Mouse (Mus musculus): ENCODE data around the gene Plekha3.
A peak's percentile ranks its signal among the peaks of the same experiment; 100 is the strongest.

Gene Plekha3

DNA sequence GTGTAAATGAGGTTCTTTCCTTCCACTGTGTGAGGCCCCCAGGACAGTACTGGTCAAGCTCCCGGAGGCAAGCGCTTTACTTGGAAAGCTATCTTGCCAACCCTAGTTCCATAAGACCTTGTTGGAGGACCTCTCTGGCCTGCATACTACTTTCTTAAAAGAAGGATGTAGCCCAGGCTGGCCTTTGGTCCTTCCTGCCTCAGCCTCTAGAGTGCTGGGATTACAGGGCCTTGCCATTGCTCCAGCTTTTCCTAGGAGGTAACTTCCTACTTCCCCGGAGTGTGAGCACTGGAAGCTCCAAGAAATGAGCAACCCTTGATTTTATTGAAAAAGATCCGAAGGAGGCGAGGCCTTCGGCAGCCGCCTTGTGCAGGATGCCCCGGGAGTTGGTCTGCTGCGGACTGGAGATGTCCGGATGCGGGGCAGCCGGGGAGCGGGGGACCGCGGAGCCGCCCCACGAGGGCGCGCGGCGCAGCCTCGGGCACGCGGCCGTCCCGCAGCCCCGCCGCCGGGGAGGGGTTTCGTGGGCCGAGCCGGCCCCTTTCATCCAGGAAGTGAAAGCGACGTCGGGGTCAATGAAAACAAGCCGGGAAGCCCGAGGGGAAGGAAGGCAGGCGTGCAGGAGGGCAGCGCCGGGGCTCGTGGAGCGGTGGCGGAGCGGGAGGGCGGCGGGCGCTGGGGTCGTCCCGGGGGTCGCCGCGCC lies at the start of gene Plekha3:
Gene Plekha3 (plus strand): TSS at position 557 of the 703 bp plus-strand sequence.
- DNase-seq (ENCODE audit: low read depth, low spot score), result peak; percentile 65

DNA sequence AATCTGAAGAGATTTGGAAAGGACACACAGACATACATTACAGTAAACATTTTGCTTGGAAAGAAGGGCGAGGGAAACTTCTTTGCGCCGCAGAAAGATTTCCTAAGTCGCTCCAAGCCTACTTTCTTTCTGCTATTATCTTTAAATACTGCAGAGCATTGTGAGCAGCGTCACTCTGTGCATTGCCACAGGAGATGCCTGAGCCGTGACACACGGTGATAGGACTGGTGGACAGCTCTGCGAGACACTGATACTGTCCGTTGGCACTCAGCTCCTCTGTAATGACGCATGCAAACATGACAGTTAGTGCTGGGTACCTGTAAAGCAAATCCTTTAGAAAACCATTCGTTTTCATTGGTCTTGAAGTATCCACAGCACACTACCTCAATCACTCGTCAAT lies 44.8 kb upstream of the Plekha3 start:
- DNase-seq (ENCODE audit: low read depth, low spot score), result no peak

DNA sequence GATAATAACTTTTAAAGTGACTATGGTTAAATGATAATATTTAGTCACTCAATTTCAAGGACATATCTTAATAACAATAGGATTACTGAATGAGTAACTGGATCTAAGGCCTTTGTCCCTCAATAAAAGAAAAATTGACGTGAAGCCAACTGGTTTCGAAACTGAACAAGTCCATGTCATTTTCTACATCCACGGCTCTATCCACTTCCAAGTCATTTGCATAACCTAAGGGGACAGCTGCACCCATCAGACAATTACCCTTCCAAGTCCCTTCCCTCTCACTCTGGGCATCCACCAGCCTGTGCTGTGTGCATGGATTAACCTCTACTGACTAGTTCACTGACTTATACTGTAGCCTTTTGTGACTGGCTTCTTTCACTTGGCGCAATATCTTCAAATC lies 43.5 kb upstream of the Plekha3 start:
- DNase-seq (ENCODE audit: low read depth, low spot score), result no peak

DNA sequence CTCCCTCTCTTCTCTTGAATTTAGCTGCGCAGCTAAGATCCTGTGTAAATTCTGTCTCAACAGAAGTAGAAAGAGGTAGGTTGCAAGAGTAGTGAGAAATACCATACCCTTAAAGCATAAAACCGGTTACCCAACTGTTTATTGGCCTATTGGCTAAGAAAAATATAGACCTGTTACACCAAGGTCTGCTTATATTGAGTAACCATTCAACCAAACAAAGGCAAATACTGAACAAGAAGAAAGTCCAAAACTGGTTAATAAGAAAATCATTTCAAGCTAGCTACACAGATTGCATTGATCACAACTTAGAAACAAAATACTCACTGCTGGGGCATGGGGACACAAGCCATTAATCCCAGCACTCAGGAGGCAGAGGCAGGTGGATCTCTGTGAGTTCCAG lies 35.4 kb upstream of the Plekha3 start:
- DNase-seq (ENCODE audit: low read depth, low spot score), result no peak

DNA sequence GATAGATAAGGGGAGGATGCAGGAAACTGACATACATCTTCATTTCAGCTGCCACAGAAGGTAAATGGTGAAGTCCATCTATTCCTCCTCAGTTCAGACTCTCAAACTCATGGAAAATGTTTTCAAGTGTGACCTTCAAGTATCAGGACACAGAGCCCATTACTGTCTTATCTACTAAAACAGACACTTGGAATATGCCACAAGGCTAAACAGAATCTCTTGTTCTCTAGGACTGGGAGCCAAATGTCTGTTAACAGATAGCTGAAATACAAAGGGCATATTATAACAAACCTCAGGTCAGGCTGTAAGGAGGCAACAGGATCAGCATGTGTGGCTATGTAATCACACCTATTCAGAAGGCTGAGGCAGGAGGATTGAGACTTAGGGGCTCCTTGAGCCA lies 31.3 kb upstream of the Plekha3 start:
- no peak for DNase-seq (ENCODE audit: low read depth, low spot score)

DNA sequence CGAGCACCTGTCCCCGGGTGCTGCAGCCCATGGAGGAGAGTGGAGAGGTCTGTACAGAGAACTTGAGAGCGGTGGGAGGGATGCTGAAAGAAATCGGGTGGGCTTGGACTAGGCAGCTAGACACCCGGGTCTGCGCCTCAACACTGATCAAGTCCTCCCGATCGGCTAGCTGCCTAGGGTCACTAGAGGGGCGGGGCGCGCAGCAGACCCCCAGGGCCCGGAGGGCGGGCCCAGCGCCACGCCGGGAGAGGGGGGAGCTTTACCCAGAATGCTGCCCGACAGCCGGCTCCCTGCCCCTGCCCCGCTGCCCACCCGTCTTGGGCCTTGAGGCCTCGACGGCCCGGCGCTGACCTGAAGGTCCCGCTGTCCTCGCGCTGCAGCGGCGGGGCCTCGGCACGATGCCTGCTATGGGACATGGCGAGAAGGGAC lies 27.6 kb upstream of the Plekha3 start:
- DNase-seq (ENCODE audit: low read depth, low spot score), result peak; percentile 43

DNA sequence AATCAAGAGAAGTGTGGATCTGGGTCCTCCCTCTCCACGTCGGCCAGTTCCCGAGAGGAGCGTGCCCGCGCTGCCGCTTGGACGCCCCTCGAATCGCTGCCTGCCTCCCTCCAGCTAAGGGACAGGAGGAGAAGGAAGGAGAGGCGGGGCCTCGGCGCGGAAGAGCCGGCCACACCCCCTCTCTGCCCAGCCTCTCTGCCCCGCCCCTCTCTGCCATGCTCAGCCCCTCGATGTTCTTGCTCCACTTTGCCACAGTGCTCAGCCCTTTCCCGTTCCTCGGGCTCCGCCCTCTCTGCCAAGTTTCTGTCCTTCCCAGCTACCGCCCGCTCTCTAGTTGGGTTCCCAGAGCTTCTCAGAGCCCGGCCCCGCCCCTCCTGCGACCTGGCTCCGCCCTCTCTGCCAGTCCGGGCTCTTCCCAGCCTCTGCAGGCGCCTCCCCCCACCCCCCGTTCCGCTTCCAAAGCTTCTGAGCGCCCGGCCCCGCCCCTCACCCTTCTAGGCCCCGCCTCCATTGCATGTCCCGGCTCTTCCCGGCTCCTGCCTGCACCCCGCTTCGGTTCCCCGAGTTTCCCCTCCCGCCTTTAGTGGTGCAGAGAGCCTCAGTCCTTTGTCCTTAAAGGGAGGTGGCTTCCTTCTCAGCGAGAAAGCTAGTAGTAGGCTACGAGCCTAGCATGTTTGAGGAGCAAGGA lies 27.1 kb upstream of the Plekha3 start, which contains the start of the genes Prkra and Pjvk:
Gene Prkra (minus strand): TSS at position 133 of the 688 bp plus-strand sequence.
Gene Pjvk (plus strand): TSS at position 594 of the 688 bp plus-strand sequence.
- peak; percentile 98 for DNase-seq (ENCODE audit: low read depth, low spot score)

DNA sequence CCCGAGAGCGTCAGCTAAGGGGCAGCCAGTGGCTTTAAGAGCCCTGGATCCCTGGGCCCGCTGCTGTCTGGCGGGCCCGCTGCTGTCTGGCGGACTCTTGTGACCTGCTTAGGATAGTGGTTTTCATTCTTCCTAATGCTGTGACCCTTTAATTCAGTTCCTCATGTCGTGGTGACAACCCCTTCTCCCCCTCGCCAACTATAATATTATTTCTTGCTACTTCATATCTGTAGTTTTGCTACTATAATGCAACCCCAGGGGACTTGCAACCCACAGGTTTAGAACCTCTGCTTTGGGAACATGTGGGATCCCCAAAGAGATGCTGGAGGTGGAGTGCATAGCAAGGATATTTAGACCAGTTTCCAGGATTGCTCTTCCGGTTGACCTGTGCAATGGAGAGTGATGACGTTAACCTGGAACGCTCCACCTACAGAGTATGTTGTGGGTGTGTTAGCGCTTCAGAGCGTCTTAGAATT lies 26.4 kb upstream of the Plekha3 start:
- no peak for DNase-seq (ENCODE audit: low read depth, low spot score)

DNA sequence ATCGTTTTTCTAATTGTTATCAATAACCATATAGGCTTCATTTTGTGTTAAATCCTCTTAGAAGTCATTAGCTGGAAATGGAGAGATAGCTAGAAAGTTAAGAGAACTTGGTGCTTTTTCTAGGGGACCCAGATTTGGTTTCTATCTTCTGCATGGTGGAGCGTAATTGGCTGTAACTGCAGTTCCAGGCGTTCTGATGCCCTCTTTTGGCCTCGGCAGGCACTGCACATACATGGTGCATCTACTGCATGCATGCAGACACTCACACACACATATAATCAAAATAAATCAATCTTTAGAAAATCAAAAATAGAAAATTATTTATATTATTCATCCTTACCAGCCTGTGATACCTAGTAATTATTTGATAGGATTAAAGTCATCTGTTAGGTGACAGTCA lies 22.0 kb upstream of the Plekha3 start:
- no peak for DNase-seq (ENCODE audit: low read depth, low spot score)

DNA sequence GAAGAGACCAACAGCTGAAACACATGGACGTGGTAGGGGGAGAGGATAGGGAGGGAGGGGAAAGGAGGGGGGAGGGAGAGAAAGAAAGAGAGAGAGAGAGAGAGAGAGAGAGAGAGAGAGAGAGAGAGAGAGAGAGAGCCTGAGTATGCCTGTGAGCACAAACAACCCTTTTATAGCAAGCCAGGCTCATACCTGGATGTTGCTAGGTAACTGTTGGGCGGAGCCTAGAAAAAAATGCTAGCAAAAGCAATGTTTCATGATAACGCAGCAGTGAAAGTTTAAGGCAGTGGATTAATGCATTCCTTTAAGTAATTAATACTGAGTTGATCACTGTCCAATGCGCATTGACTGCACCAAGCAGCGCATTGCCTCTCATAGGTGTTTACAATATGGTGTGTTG lies 20.4 kb upstream of the Plekha3 start:
- no peak for DNase-seq (ENCODE audit: low read depth, low spot score)

DNA sequence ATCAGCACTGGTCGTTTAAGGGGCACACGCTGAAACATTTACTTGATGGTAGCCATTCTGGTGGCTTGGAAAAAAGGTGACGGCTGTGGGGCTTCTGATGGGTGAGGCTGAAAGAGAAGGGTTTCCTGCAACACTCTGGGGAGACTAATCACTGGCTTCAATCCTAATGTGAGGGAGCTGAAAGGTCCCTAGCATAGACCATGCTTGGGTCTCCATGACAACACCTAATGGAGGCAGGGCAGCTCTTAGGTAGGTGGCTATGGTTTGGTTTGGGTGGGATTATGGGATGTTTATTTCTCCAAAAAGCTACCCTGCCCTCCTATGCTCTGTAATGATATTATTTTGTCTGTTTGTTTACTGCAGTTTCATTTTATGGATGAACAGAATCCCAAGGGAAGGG lies 19.6 kb upstream of the Plekha3 start:
- DNase-seq (ENCODE audit: low read depth, low spot score), result no peak

DNA sequence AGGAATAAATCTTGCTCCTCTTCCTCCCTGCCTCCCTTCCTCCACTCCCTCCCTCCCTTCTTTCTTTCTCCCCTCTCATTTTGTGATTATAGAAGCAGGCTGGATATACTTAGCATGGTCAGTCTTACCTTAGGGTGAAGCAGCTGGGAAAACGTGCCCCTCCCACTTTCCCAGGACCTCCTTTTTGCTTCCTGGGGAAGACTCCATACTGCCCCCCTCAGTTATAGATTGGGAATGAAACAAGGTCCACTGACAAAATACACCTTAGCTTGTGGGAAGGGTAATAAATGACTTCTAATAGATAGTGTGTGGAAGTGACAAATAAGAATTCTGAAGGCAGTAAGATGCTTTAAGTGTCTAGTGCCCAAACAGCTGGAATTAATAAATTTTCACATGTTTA lies 19.1 kb upstream of the Plekha3 start:
- DNase-seq (ENCODE audit: low read depth, low spot score), result no peak

DNA sequence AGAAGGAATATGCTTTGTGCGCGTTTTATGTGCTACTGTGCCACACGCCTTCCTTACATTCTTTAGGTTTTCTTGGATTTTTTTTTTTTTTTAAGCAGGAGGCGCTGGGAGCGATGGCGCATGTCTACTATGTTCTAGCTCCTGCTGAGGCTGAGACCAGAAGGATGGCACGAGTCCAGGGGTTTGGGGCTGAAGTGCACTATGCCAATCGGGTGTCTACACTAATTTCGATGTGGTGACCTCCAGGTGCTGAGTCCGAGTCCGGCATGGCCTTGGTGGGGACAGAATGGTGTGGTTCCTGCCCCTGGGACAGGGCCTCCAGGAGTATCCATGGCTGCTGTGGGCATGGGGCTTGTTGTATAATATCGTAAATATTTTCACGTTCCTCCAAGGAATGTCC lies 16.5 kb upstream of the Plekha3 start:
- DNase-seq (ENCODE audit: low read depth, low spot score), result no peak

DNA sequence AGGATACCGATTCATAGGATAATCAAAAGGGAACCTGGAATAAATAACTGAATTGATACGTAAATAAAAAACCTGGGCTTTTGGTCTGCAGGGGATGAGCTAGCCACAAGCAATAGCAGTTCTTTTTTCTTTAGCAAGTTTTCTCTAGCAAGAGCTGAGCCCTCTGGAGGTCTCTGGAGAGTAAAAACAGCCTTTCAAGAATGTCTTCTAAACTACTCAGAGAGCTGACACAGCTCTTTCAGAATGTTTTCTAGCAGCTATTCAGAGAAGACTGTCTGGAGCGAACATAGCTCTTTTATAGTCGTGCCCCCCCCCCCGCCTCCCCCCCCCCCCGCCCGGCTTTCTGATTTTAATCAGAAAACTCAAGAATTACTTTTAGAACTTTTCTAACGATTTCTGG lies 15.7 kb upstream of the Plekha3 start:
- no peak for DNase-seq (ENCODE audit: low read depth, low spot score)

DNA sequence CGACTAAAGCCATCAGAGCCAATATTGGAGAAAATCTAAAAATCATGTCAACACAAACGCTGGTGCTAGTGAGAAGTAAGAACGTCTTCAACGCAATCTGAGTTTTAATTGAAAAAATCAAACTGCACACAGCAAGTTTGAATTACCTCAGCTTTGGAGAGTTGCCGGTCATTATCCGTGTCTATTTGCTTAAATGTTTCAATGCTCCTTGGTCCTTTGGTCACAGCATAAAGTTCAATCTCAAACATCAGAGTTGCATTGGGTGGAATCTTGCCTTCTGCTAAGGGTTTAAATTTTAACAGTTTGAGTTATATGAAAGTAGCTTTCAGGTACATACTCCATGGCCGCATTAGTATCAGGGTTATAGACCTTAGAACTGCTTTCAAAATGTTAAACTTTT lies 9.6 kb upstream of the Plekha3 start:
- no peak for DNase-seq (ENCODE audit: low read depth, low spot score)

DNA sequence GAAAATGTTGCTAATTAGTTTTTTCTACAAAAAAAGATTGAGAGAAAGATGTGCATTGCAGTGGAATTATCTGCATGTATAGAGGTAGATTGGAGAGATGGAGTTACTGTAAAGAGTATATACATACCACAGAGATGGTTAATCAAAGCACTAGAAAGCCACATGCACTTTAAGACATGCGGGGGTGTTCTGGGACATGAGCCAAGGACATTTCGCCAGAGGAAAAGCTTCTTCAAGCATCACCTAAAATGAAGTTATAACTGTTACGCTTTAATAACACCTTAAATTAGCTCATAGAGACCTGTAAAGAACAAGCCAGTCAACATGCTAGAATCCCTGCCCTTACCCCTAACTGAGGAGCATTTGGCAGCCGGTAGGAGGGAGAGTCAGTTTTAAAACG lies 7.9 kb upstream of the Plekha3 start:
- no peak for DNase-seq (ENCODE audit: low read depth, low spot score)

DNA sequence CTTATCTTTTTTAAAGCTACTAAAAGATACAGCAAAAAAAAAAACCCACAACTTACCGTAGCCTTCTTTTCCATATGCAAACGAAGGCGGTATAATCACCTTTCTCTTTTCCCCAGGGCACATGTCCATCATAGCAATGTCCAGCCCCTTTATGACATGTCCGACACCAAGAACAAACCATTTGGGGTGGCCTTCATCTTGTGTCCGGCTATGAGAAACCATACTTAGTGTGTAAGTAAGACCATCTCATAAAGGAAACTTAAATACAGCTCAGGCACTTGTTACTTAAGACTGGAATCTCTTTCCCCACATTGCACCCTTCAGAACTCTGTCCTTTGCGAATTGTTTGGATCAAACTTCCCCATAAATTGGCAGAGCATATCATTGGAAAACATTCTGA lies 3.4 kb upstream of the Plekha3 start:
- DNase-seq (ENCODE audit: low read depth, low spot score), result no peak

DNA sequence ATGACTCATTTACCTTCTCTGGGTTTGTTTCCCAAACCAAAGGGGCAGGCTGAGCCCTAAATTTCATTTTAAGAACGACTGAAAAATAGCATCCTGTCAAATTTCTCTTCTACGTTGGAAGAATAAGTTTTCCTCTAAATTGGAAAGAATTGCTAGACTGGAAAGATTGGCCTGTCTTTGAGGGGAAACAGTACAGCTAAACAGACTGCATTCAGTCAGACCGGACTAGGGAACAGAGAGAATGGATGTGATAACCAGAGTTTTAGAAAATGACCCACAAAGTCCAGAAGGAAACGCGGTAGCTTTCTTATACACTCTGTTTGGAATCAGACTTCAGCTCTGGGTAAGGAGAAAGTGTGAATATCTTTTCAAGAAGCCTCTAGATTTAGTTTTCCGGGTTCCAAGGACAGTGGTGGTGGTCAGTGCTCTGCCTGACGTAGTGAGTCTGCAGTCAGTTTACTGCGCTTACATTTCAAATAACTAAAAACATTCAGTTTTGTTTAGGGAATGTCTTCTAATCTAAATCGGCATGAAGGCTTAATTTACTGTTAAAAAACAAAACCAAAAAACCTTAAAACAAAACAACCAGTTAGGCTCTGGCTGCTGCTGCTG lies 2.8 kb upstream of the Plekha3 start:
- DNase-seq (ENCODE audit: low read depth, low spot score), result no peak

DNA sequence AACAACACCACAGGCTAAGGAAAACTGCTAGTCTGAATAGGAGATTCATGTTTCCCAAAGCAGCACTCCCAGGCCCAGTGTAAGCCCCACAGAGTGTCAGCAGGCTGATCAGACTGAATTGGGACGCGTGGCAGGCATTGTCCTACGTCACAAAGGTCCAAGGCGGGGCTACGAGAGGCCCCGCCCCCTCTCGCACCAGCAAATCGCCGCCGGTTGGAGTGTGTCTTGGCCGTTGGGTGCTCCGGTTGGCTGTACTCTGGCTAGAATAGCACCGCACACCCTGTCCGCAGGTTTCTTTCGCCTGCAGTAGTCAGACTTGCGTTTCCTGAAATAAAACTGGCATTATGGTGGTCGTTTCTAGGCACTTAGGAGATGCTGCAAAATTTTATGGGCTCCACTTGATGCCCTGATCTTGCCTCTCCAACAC lies 2.1 kb upstream of the Plekha3 start, which contains the start of gene Fkbp7:
Gene Fkbp7 (minus strand): TSS at position 151 of the 427 bp plus-strand sequence.
- peak; percentile 86 for DNase-seq (ENCODE audit: low read depth, low spot score)

DNA sequence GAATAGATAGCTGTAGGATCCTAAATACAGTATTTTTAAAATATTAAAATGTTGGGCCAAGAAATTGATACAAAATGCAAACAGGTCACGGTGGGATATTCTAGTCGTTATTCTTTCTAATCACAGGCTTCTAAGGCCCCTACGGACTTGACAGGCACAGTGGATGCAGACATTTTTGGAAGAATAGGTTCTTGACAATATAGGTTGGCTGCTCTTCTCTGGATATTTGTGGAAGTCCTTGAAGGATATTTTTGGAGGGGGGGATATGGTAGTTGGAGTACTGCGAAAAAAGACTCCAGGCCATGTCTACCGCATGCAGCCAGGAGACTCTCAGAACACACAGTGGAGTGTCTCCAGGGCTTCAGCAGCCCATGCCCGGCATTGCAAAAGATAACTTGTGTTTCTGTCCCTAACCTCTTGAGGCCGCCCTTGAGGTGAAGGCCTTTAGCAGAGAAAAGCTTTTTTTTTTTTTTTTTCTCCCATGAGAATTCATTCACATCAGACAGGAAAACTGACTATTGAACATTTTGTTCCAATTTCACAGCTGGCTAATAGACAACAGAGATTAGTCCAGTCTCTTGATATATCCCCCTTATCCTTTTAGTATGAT lies 1.5 kb upstream of the Plekha3 start:
- DNase-seq (ENCODE audit: low read depth, low spot score), result no peak

DNA sequence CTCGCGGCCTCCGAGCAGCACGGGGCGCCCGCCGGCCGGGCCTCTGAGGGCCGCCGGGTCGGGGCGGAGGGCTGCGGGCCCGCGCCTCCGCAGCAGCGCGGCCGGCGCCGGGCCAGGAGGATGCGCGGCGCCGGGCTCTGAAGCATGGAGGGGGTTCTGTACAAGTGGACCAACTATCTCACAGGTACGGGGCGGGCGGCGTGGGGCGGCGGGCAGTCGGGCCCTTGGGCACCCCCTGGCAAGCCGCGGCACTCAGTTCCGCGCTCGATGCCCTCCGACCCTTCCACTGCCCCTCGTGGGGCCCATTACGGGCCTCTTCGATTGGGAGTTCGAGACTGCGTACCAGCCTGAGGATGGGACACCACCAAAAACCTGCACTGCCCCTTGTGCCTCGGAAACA lies 370 bp downstream of the Plekha3 start:
- DNase-seq (ENCODE audit: low read depth, low spot score), result no peak

DNA sequence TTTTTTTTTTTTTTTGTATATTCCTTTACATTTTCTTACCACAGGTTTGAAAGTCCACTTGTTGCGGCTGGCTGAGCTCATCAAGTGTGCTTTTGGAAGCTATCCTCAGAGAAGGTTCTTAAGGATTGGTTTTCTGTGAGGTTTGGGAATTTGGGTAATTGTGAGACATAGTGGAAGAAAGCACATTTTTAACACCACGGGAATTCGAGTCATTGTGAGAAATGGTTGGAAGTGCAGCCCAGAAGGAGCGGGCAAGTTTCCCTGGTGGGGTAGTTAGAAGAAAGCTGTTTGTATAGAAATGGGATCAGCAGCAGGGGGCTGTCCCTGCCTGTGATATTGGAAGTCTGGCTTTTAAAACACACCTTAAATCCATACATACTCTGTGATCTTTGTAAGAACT lies 868 bp downstream of the Plekha3 start:
- DNase-seq (ENCODE audit: low read depth, low spot score), result no peak

Data from embryo, embryonic 11.5 days (tissue).